Mouse (Mus musculus) ovary, postnatal 10 days (tissue): ENCODE results near the gene Lrrc8d.

Experiments
- DNase-seq: peaks from one replicate; pipeline ENCODE4 v3.0.0; 2022; ENCODE audit warnings: low spot score

The Lrrc8d gene

DNA sequence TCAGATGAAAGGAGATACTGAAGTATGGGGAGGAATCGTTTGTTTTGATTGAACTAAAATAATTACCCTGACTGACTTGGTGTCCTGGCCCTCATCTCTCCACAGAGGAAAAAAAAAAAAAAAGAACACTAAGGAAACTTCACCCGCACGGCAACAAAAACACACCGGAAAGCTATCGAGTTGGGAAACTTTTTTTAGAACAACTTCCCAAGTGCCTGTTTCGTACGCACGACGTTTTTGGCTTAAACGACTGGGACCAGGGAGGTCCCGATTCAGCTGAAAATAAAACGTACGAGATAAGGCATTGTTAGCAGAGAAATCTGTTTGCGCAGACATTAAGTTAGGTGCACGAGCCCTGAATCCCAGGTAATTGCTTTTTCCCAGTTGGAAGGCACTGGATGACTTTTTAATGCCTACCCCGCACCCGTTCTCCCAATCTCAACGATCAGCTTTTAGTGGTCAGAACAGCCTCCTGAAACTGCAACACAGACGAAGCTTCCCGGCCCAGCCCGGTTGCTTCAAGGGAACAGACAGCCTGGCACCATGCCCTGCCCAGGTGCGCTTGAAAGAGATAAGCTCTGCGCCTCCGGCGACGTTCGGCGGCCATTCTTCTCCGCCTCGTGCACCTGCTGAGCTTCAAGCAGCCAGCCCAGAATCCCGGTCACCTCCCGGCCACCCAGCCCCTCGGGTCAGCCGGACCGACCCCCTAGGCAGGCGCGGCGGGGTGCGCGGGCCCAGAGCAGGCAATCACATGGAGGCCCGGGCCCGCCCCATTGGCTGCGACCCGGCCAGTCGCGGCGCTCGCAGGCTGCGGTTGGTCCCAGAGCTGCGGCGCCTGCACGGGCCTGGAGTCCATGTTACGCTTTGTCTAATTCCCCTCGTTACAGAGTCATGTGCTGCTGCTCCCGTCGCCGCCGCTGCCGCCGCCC, at the start of gene Lrrc8d:
Lrrc8d (plus strand) TSS at position 829 of the 929 bp plus-strand sequence.
- peak; percentile 72 for DNase-seq

DNA sequence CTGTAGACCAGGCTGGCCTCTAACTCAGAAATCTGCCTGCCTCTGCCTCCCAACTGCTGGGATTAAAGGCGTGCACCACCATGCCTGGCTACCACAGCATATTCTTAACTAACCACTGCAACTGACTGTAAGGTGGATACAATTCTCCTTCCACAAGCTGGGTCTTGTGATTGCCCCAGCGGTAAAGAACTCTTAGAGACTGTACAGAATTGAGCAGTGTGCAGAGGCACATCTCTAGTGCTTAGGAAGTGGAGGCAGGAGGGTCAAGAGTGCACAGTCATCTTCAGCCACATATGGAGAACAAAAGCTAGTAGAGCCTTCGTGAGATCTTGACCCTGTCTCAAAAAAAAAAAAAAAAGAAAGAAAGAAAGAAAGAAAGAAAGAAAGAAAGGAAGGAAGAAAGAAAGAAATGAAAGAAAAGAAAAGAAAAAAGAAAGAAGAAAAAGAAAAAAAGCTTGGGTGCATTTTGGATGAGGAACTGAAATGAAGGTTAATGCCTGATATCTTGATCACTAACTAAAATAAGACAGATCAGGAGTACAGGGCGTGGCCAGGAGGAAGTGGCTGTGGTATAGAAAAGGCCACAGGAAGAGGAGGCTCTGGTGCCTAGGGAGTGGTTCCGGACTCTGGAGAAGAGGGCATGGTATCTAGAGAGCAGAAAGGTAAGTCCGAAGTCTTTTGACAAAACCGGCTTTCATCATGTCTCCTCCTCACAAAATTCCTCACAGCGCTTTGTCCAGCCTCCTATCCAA, 48.9 kb upstream of the Lrrc8d start:
- no peak for DNase-seq

DNA sequence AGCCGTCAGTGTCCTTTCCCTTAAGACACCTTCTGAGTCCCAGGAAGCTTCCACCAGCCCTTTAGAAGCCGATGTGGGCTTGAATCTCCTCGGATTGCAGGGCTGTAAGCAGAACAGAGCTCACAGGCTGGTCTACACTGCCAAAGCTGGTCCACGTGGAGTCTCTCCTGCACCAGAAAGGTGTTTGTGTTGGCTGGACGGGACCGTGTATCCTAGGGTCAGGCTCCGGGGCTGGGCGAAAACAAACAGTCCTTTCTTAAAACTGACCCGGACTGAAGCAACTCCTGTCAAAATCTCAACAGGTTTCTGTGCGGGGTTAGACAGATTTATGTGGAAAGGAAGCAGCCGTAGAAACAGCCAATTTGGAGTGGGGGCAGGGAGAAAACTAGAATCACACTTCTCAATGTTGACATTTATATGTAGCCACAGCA, 48.2 kb upstream of the Lrrc8d start:
- no peak for DNase-seq

DNA sequence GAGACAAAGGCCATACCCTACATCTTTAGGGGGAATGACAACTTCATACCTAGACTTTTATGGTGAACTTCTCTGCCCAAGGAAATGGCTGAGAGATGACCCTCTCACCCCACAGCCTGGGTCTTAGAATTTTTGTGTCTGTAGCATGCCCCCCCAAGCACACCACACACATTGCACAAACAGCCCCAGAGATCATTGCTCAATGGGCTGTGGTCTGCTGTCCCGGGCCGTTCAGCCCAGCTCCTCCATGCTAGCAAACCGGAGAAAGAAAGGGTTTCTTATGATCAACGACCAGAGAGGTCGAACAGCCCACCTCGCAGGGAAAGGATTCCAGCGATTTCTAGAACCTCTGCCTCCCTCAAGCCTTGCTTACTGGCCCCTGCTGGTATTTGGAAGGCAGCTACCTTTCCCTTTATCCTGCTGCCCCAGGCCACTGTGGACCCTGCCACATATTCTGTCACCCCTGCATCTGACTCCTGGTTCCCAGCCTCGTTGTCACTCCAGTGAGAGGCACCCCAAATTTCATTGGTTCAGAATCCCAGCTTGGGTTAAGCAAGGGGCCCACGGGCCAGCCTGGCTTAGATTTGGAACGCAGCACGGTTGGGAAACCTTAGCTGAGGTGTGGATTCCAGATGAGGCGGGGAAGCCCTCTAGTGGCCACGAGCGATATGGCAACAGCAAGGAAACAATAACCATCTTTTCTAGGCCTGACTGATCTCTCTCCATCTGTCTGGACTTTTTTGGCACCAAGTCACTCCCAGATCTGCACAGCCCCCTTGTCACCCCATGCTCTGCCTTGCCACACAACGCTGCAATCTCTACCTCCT, 45.3 kb upstream of the Lrrc8d start:
- DNase-seq, result peak; percentile 56

DNA sequence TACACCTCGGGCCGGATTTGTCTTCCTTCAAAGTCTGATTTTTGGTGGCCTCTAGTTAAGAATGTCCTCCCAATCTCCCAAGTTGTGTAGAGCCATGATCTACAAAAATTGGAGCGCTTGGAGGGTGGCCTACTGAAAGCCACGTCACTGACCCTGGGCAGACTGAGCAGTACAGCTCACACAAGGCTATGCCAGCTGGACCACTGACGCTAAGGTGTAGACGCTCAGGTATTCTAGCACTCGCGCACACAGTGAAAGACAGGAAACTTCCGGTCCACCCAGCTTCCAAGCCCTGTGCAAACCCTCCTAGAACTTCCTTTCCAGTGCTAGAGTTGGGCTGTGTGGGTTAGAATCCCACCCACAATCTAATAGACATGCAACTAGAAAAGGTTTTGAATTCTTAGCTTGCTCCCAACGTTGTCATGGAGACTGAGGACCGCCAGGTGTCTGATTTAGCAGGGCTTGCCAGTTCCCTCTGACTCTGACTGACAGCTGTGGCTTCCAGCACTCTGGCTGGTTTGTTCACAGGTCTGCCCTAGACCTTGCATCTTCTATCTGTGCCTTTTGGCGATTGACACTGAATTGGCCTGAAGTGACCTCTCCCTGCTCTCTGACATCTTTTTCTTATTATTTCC, 44.6 kb upstream of the Lrrc8d start:
- DNase-seq, result no peak

DNA sequence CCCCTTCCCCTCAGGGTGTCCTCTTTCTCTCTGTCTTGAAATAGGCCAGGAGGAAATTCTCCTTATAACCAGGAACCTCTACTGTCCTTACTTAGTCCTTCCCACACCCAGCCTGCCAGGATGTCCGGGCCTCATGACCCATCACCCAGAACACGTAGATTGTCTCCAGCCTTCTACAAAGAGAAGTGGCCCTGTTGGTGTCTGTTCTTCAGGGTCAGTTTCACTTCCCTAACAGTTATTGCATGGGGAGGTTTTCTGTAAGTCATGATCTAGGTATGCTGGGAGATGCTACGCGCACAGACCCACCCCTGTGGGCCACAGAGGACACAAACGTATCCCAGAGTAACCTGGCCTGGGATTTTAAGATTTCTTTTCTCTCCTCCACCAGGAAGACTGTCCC, 37.9 kb upstream of the Lrrc8d start:
- no peak for DNase-seq

DNA sequence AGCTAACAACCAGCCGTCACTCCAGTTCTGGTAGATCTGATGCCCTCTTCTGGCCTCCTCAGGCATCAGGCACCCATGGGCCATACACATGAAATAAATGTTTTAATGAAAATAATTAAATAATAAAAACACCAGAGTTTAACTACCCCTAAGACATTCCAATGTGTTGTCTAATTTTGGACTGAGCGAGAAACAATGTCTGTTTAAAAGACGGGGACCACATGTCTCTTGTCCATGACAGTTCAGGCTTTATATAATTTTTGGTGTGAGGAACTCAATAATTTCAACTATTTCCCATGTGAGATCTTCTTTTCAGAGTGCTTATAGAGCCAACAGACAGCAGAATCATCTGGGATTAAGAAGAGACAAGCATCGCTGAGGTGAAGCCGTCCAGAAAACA, 32.8 kb upstream of the Lrrc8d start:
- no peak for DNase-seq

DNA sequence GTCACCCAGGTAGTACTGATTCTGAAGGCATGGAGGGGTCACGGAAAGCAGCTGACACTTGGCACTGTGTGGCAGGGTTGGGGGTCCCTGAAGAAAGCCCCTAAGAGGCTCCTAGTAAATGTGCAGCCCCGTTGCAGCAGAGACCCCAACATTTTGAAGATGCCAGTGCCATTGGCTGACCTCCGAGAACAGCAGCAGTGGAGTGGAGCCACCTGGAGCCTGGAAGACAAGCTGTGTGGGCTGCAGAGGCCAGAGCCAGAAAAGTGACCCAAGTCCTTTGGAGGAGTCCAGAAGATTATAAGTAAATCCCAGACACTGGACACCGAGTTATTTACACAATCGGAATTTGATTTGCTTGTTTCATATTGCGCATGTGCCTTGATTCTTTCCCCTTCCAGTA, 32.4 kb upstream of the Lrrc8d start:
- no peak for DNase-seq

DNA sequence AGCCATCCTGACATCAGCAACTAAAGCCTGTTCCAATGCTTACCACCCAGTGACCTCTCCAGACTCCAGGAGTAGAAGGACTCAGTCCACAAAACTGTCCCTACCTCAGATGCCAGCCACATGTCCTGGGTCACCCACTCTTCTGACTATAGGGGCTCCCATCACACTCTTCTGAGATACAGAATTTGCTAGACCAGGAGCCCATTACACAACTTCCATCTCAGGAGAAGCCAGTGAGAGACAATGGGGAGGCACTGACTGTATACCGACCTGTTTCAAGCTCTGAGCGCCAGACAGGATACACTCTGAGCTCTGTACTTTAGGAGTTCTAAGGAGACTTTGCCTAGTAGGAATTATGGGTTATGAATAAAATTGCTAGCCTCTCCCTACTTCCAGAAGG, 30.7 kb upstream of the Lrrc8d start:
- DNase-seq, result no peak

DNA sequence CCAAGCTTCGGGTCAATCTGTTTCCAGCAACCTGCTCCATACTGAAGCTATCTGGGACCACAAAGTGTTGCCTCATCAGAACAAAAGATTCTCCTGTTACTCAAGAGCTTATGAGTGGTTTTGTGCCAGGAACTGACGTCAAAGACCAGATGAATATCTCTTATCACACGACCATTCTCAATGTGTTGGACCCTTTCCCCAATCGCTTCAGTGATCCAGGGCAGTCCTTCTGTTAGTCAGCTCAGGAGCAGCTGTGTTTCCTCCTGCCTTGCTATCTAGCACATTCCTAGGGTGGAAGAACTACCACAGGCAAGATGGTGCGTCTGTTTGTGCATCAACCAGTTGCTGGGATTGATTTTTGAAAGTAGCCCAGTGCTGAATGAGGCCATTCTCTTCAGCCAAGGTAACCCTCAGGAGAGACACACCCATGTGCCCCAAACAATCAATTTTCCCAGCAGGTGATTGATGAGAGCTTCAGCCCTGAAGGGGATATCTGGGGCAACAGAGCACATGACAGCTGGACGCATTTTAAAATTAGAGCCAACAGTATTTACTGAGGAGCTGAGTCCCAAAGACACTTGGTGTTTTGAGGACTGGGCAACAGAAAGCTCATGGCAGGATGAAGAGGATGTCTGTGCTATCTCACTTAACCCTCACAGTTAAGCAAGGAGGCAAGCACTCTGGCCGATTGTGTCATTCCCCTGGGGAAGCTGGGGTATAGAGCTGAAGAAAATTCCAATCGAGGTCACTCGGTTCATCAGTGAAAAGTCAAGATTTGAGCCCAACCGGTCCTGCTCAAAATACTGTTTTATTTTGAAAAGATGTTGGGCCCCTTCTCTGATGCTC, 30.0 kb upstream of the Lrrc8d start:
- DNase-seq, result no peak

DNA sequence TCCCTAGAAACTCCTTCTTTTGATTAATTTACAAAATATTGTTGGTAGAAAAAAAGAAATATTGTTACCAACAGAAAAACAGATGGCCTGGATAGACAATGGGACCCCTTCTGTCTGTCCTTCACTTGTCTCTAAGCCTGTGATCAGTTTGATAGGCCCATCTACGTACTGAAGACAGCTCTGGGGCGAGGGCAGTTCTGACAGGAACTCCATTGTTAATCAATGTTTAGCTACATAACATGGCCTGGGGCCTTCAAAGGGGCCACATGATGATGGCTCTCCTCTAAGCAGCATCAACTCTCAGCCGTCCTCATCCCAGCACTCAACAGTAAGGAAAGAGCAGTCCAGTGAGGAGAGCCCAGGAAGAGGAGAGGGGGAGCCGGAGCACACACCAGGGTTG, 27.4 kb upstream of the Lrrc8d start:
- DNase-seq, result no peak

DNA sequence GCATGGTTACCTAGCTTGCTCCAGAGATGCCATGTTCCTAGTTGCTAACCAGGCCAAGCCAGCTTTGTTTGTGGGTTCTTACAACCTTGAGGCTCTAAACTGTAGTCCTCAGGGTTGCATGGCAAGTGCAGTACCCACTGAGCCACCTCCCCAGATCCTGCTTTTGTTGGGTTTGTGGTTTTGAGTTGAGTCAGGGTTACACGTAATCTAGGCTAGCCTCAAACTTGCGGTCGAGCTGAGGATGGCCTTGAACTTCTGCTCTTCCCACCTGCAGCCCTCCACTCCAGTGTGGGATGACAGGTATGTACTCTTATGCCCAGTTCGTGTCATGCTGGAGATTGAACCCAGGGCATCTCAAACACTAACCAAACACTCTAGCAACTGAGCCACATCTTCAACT, 24.3 kb upstream of the Lrrc8d start:
- DNase-seq, result no peak

DNA sequence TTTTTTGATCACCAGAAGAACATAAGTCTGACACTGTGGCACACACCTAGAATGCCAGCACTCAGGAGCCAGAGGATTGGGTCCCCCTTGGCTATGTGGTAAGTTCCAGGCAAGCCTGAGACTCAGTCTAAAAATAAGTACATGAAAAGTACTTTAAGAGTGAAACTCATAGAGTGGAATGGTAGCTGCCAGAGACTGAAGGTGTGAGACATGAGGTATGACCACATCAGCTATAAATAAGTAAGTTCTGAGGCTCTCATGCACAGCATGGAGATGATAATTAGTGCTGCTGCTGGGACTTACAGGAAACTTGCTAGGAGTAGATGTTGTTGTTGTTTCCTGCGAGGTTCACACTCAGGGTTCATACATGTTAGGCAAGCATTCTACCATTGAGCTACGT, 22.7 kb upstream of the Lrrc8d start:
- DNase-seq, result no peak

DNA sequence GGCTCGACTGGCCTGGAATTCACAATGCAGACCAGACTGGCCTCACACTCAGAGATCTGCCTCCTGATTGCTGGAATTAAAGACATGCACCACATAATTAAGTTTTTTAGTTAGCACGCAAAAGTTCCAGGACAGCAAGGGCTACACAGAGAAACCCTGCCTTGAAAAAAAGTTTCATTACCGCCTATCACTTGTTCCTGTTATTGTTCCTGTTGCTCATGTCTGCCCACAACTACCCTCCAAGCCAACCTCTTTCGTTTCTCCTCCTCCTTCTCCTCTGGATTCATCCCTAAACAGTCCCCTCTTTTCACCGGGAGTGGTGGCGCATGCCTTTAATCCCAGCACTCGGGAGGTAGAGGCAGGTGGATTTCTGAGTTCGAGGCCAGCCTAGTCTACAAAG, 21.5 kb upstream of the Lrrc8d start:
- DNase-seq, result no peak

DNA sequence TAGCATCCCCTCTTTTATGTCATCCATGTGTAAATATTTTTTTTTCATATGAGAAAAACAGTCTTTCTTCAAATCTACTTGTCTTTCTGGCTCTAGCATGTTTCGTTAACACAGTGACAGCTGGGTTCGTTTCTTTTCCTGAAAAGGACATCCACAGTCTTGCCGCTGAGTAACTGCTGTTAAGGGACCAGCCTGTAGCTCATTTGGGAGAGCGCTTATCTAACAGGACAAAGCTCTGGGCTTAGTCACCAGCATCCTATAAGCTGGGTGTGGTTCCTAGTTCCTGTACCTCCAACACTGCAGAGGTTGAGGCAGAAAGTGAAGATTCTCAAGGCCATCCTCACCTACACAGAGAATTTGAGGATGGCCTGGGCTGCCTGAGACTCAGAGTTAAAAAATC, 20.5 kb upstream of the Lrrc8d start:
- DNase-seq, result no peak

DNA sequence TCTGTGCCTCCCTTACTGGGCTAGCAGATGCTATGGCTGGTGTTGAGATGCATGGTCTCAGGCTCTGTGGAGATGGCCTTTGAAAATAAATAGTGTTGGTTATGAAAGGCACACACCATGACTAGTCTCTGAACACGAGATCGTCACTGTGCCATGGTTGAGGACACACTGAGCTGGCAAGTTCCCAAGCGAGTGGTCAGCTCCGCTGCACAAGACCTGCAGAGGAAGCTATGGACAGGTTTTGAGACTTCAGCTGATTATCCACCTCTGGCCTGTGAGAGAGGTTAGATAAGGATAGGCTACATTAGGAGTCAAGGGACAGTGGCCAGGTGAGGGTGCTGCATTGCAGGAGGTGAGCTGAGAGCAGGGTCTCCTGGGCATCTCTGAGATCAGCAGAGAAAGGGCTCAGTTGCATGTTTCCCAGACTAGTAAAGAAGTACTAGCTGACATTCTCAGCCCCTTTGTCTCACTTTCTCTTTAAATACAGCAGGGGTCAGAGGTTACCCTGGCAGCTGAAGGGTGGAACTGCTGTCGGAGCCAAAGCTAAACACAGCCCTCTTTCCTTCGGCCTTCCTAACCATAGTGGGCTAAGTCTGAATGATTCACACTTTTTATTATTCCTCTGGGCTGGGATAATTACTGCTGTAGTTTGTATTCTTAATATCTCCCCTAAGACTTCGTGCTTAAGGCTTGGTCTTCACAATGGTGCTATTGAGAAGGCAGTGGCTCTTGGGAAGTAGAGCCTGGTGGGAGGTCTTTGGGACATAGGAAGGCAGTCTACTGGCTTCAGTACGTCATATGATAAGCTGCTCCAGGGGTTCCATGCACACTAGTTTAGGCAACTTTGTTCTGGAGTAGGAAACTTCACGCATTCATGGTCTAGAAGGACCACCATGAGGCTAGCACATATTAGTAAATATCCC, 19.6 kb upstream of the Lrrc8d start:
- no peak for DNase-seq

DNA sequence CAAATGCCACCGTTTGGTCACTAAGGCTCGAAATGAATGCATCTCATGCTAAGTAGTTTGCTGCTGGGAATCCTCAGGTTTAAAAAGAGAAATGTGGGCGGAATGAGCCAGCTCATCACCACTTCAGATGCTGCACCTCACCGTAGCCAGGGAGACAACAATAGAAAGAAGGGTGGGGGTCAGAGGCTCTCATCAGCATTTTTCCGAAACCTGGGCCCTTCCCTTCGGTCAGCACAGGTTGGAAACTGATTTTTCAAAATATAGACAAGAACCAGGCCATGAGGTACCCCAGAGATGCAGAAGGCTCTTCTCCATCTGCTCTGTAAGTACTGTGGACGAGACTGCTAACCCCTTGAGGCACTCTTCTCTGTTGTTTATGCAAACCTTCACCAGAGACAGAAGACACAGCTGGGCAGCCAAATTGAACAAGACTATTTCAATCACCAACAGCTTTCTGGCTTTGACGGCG, 17.6 kb upstream of the Lrrc8d start:
- no peak for DNase-seq

DNA sequence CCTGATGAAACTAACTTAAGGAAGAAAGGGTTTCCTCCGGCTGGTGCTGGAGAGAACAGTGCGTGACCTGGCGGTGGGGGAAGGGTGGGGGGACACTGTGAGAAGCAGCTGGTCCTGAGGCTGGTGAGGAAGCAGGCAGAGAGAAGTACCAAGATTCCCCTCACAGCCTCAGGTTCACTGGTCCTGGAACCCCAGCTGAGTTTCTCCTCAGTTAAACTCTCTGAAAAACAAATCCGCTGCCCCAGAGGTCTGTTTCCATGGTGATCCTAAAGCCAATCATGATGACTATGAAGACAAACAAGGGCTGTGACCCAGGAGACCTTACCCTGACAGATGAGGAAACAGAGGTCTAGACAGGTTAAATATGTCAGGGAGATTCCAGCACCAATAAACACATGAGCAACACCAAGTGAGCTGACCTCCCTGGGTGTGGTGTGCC, 15.8 kb upstream of the Lrrc8d start:
- DNase-seq, result no peak

DNA sequence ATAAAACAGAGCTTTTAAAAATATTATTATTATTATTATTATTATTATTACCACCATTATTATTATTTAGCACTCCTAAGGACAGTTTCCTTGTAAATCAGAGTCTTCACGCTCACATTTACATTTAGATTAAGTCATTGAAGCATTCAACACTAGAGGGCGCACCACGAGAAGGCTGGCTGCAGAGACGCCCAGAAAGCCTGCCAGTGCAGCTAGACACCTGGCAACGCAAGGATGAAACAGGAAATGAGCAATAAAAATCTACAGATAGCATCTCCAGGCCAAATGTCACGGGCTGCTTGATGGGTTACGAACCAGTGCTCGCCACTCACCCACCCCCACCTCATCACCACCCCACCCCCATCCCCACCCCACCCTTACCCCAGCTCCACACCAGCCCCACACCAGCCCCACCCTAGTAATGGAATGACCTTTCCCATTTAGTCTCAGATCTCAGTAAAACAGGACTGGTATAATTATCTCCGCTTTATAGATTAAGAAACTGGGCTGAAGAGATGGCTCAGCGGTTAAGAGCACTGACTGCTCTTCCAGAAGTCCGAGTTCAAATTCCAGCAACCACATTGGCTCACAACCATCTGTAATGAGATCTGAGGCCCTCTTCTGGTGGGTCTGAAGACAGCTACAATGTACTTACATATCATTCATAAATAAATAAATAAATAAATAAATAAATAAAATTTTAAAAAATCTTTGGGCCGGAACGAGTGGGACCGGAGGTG, 14.7 kb upstream of the Lrrc8d start:
- DNase-seq, result no peak
